Mouse (Mus musculus): ENCODE results near the gene Wdr26. TPM values are rescaled to one million over a fixed set of nuclear protein-coding genes. Genes with fewer than 3 reads are reported as not detected.

Wdr26 gene
- polyA plus RNA-seq, 1 experiment from 2014 or later: 28.2 TPM

- no peaks in the 10 kb centered on the region for H3K27me3 ChIP-seq (ENCODE audit: control insufficient read depth, insufficient read depth, low read length)
- DNase-seq (ENCODE audit: low spot score) (peak; percentile 78), ATAC-seq (replicated peaks; ENCODE audit: insufficient number of reproducible peaks, low FRiP score, low TSS enrichment, low read depth) (0 out of 2 replicates have a peak, but pooled peaks have one; percentile 32)
- no peak overlapping the region for H3K4me3 ChIP-seq (ENCODE audit: low read depth, low read length)
- H3K4me1 ChIP-seq (ENCODE audit: control insufficient read depth, insufficient read depth, low read length): no peaks in the 10 kb centered on the region
- no peaks in the 10 kb centered on the region for H3K9me3 ChIP-seq (replicated peaks; ENCODE audit: control insufficient read depth, low read length)
- H3K36me3 ChIP-seq (replicated peaks; ENCODE audit: control insufficient read depth, insufficient read depth, low read depth, low read length): no peaks in the 10 kb centered on the region
- H3K27ac ChIP-seq (replicated peaks; ENCODE audit: low read depth, low read length): no peak overlapping the region
- 21% methylated on average over 8 of the region's 8 CpGs for WGBS
- no peak overlapping the region for H3K4me2 ChIP-seq (ENCODE audit: low read depth, low read length)
- H3K9ac ChIP-seq (replicated peaks; ENCODE audit: low read length): no peak overlapping the region; the same call in 1 of the 2 replicates
Measured at GRCm38 (mm10) chr1:181232307-181233027, 20.7 kb upstream of the Wdr26 start.

- WGBS: 86% methylated on average over 9 of the region's 9 CpGs
- DNase-seq (ENCODE audit: low spot score): no peak
- Histone ChIP-seq H3K9me3 (replicated peaks; ENCODE audit: control insufficient read depth, low read length) (no peaks in the 10 kb centered on the region), H3K4me2 (ENCODE audit: low read depth, low read length) (no peak overlapping the region), H3K4me3 (ENCODE audit: low read depth, low read length) (no peak overlapping the region), H3K27ac (replicated peaks; ENCODE audit: low read depth, low read length) (no peak overlapping the region), H3K36me3 (replicated peaks; ENCODE audit: control insufficient read depth, insufficient read depth, low read depth, low read length) (no peaks in the 10 kb centered on the region), H3K9ac (replicated peaks; ENCODE audit: low read length) (no peak overlapping the region; the same call in 1 of the 2 replicates), H3K4me1 (ENCODE audit: control insufficient read depth, insufficient read depth, low read length) (no peaks in the 10 kb centered on the region), H3K27me3 (ENCODE audit: control insufficient read depth, insufficient read depth, low read length) (no peaks in the 10 kb centered on the region)
- no peak for ATAC-seq (replicated peaks; ENCODE audit: insufficient number of reproducible peaks, low FRiP score, low TSS enrichment, low read depth)
Measured at GRCm38 (mm10) chr1:181231821-181232220, 20.0 kb upstream of the Wdr26 start.

DNA sequence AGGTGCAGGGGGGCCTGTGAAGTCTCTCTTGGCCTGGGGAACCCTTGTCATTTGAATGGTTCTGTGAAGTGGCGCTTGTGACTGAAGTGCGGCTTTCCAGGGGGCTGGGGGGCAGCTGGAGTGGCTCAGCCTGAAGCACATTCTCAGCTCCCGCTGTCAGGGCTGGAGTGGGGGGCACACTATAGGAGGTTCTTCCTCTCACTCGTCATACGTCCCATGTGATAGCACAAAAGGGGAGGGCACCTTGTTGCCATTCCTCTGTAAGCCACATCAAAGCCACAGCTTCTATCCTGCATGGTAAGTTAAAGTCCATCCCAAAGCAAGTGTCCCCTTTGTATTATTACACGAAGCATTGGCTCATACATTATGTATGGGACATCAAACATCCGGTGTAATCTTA, 19.5 kb upstream of the Wdr26 start:
- no peak overlapping the region for H3K27ac ChIP-seq (replicated peaks; ENCODE audit: low read depth, low read length)
- ATAC-seq (replicated peaks; ENCODE audit: insufficient number of reproducible peaks, low FRiP score, low TSS enrichment, low read depth) (no peak), DNase-seq (ENCODE audit: low spot score) (no peak)
- no peaks in the 10 kb centered on the region for H3K4me1 ChIP-seq (ENCODE audit: control insufficient read depth, insufficient read depth, low read length)
- no peaks in the 10 kb centered on the region for H3K36me3 ChIP-seq (replicated peaks; ENCODE audit: control insufficient read depth, insufficient read depth, low read depth, low read length)
- H3K9me3 ChIP-seq (replicated peaks; ENCODE audit: control insufficient read depth, low read length): no peaks in the 10 kb centered on the region
- no peak overlapping the region for H3K4me2 ChIP-seq (ENCODE audit: low read depth, low read length)
- no peaks in the 10 kb centered on the region for H3K27me3 ChIP-seq (ENCODE audit: control insufficient read depth, insufficient read depth, low read length)
- no peak overlapping the region for H3K4me3 ChIP-seq (ENCODE audit: low read depth, low read length)
- WGBS: 76% methylated on average over 7 of the region's 7 CpGs
- no peak overlapping the region for H3K9ac ChIP-seq (replicated peaks; ENCODE audit: low read length)

DNA sequence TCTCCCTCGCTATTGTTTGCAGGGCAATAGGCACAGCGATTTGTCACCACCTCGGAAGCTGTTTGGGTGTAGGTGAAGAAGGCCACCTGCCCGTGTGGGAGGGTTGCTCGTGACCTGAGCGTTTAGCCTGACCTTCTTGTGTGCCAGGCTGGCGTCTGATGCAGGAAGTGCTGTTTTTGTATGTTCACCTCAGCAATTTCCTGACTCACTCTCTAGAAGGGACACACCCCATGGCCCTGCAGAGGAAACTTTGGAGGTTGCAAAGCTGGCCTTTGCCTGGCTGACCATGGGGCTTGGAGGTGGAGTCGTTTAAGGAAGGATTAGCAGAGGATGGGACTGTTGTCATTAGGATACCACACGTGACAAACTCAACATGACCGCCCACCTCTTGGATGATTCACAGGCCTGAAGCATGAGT, 18.9 kb upstream of the Wdr26 start:
- DNase-seq (ENCODE audit: low spot score): no peak
- H3K4me3 ChIP-seq (ENCODE audit: low read depth, low read length): no peak overlapping the region
- no peaks in the 10 kb centered on the region for H3K36me3 ChIP-seq (replicated peaks; ENCODE audit: control insufficient read depth, insufficient read depth, low read depth, low read length)
- H3K9me3 ChIP-seq (replicated peaks; ENCODE audit: control insufficient read depth, low read length): no peaks in the 10 kb centered on the region
- no peak overlapping the region for H3K9ac ChIP-seq (replicated peaks; ENCODE audit: low read length)
- no peak overlapping the region for H3K4me2 ChIP-seq (ENCODE audit: low read depth, low read length)
- ATAC-seq (replicated peaks; ENCODE audit: insufficient number of reproducible peaks, low FRiP score, low TSS enrichment, low read depth): no peak
- WGBS: 41% methylated on average over 10 of the region's 10 CpGs
- no peaks in the 10 kb centered on the region for H3K4me1 ChIP-seq (ENCODE audit: control insufficient read depth, insufficient read depth, low read length)
- H3K27me3 ChIP-seq (ENCODE audit: control insufficient read depth, insufficient read depth, low read length): no peaks in the 10 kb centered on the region
- no peak overlapping the region for H3K27ac ChIP-seq (replicated peaks; ENCODE audit: low read depth, low read length)

GRCm38 (mm10) chr1:181229046-181229445, 17.2 kb upstream of the Wdr26 start:
- Histone ChIP-seq H3K4me3 (ENCODE audit: low read depth, low read length) (no peak overlapping the region), H3K4me1 (ENCODE audit: control insufficient read depth, insufficient read depth, low read length) (no peaks in the 10 kb centered on the region), H3K27me3 (ENCODE audit: control insufficient read depth, insufficient read depth, low read length) (no peaks in the 10 kb centered on the region), H3K9ac (replicated peaks; ENCODE audit: low read length) (no peak overlapping the region), H3K9me3 (replicated peaks; ENCODE audit: control insufficient read depth, low read length) (no peaks in the 10 kb centered on the region), H3K27ac (replicated peaks; ENCODE audit: low read depth, low read length) (no peak overlapping the region), H3K4me2 (ENCODE audit: low read depth, low read length) (no peak overlapping the region), H3K36me3 (replicated peaks; ENCODE audit: control insufficient read depth, insufficient read depth, low read depth, low read length) (no peaks in the 10 kb centered on the region)
- 88% methylated on average over 5 of the region's 5 CpGs for WGBS
- DNase-seq (ENCODE audit: low spot score) (no peak), ATAC-seq (replicated peaks; ENCODE audit: insufficient number of reproducible peaks, low FRiP score, low TSS enrichment, low read depth) (no peak)

DNA sequence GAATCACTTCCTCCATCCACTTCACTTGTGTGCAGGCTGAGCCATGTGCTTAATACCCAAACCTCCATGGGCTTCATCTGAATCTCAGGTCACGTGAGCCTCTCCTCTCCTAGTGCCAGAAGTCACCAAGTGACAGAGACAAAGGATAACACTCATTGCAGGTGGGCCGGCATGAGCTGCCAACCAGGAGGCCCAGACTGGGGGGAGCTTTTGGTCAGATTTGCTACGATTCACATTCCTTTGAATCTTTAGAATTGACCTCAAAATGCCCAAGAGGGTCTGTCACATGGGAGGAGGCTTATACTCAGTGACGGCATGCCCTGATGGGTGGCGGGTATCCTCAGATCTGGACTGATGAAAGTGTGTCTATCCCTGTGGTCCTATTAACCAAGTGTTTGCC, 16.8 kb upstream of the Wdr26 start:
- no peak overlapping the region for H3K9ac ChIP-seq (replicated peaks; ENCODE audit: low read length)
- no peak overlapping the region for H3K4me3 ChIP-seq (ENCODE audit: low read depth, low read length)
- ATAC-seq (replicated peaks; ENCODE audit: insufficient number of reproducible peaks, low FRiP score, low TSS enrichment, low read depth) (no peak), DNase-seq (ENCODE audit: low spot score) (no peak)
- no peak overlapping the region for H3K27ac ChIP-seq (replicated peaks; ENCODE audit: low read depth, low read length)
- no peaks in the 10 kb centered on the region for H3K4me1 ChIP-seq (ENCODE audit: control insufficient read depth, insufficient read depth, low read length)
- 77% methylated on average over 5 of the region's 5 CpGs for WGBS
- H3K4me2 ChIP-seq (ENCODE audit: low read depth, low read length): no peak overlapping the region
- H3K36me3 ChIP-seq (replicated peaks; ENCODE audit: control insufficient read depth, insufficient read depth, low read depth, low read length): no peaks in the 10 kb centered on the region
- no peaks in the 10 kb centered on the region for H3K9me3 ChIP-seq (replicated peaks; ENCODE audit: control insufficient read depth, low read length)
- no peaks in the 10 kb centered on the region for H3K27me3 ChIP-seq (ENCODE audit: control insufficient read depth, insufficient read depth, low read length)

DNA sequence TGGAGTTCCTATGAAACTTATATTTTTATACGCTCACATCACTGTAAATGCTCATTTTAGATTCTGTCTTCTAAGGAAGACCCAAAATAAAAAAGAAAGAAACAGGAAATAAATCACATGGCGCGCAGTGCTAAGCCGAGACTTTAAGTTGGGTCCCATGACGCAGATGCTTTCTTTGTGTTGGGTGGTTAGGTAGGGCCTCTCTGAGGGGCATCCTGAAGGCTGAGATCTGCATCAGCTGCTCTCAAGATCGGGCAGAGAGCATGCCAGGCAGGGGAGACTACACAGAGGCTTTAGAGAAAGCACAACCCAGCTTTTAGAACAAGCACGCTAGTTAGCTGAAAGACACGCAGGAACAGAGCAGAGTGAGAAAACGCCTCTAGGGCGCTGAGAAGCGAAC, 16.0 kb upstream of the Wdr26 start:
- no peak for ATAC-seq (replicated peaks; ENCODE audit: insufficient number of reproducible peaks, low FRiP score, low TSS enrichment, low read depth)
- no peaks in the 10 kb centered on the region for H3K9me3 ChIP-seq (replicated peaks; ENCODE audit: control insufficient read depth, low read length)
- 80% methylated on average over 11 of the region's 11 CpGs for WGBS
- H3K4me1 ChIP-seq (ENCODE audit: control insufficient read depth, insufficient read depth, low read length): no peaks in the 10 kb centered on the region
- no peaks in the 10 kb centered on the region for H3K36me3 ChIP-seq (replicated peaks; ENCODE audit: control insufficient read depth, insufficient read depth, low read depth, low read length)
- no peaks in the 10 kb centered on the region for H3K27me3 ChIP-seq (ENCODE audit: control insufficient read depth, insufficient read depth, low read length)
- no peak overlapping the region for H3K4me3 ChIP-seq (ENCODE audit: low read depth, low read length)
- no peak overlapping the region for H3K4me2 ChIP-seq (ENCODE audit: low read depth, low read length)
- H3K9ac ChIP-seq (replicated peaks; ENCODE audit: low read length): no peak overlapping the region
- H3K27ac ChIP-seq (replicated peaks; ENCODE audit: low read depth, low read length): no peak overlapping the region
- DNase-seq (ENCODE audit: low spot score): no peak

GRCm38 (mm10) chr1:181226850-181227249, 15.0 kb upstream of the Wdr26 start:
- H3K27me3 ChIP-seq (ENCODE audit: control insufficient read depth, insufficient read depth, low read length): no peaks in the 10 kb centered on the region
- H3K9ac ChIP-seq (replicated peaks; ENCODE audit: low read length): no peak overlapping the region
- H3K27ac ChIP-seq (replicated peaks; ENCODE audit: low read depth, low read length): no peak overlapping the region
- no peaks in the 10 kb centered on the region for H3K9me3 ChIP-seq (replicated peaks; ENCODE audit: control insufficient read depth, low read length)
- no peak overlapping the region for H3K4me3 ChIP-seq (ENCODE audit: low read depth, low read length)
- H3K36me3 ChIP-seq (replicated peaks; ENCODE audit: control insufficient read depth, insufficient read depth, low read depth, low read length): no peaks in the 10 kb centered on the region
- DNase-seq (ENCODE audit: low spot score): no peak
- WGBS: 72% methylated on average over 11 of the region's 11 CpGs
- no peak for ATAC-seq (replicated peaks; ENCODE audit: insufficient number of reproducible peaks, low FRiP score, low TSS enrichment, low read depth)
- H3K4me1 ChIP-seq (ENCODE audit: control insufficient read depth, insufficient read depth, low read length): no peaks in the 10 kb centered on the region
- H3K4me2 ChIP-seq (ENCODE audit: low read depth, low read length): no peak overlapping the region
